Mouse (Mus musculus): ENCODE measurements around the gene Ice2.

Ice2 gene

DNA sequence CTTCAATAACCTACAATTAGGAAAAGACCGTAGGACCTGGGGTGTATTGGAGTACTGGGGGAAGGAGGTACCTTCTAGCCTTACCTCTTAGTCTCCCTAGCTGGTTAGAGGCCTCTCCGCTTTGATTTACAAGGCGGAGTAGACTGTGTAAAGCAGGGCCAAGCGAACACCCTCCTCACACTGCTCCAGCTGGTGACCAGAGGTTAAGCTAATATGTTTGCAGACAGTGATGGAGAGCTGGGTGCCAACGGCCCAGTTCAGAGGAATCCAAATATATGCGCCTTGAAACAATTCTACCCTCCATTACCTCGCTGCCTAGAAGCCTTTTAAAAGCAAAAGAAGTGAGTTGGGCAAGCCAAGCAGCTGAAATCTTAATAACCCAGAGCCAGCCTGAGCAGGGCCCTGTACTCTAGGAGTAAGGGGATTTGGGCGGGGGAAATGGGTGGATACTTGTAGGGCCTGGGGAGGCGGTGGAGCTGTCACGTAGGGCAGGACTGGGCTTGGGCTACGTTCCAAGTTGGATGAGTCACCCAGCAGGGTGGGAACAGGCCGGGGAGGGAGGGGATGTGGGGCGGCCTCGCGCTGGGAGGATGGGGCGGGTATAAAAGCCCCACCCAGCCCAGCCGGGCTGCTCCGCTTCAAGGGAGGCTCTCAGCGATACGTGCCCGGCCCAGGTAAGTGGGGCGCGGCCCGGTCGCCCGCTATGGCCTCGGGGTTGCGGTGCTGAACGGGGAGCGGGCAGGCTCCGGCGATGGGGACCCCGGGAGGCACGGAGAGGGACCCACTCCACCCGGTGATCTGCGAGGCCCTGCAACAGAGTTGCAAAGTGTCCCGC, 55.6 kb downstream of the Ice2 start, which contains the start of gene Anxa2:
Gene Anxa2, plus strand, starts transcription at position 555 of the 835 bp plus-strand sequence.
- ChIA-PET POLR2A (interaction anchor here in 3 of 4 experiments (0.6 to 2.5 kb wide), 7 partner anchors 10 to 164 kb away, joined by 3 to 7 read pairs (median 4); no protein-coding TSS in a partner anchor), CTCF (interaction anchor here in 3 of 4 experiments (0.6 to 1.2 kb wide), 4 partner anchors 9 to 292 kb away, joined by 3 to 6 read pairs (median 4); no protein-coding TSS in a partner anchor)

- CTCF ChIA-PET, result interaction anchor here in 2 of 4 experiments (0.9 to 1.1 kb wide), 3 partner anchors 26 to 77 kb away, joined by 3 to 4 read pairs (median 4); no protein-coding TSS in a partner anchor
- POLR2A ChIA-PET, result interaction anchor here in 3 of 4 experiments (0.6 to 1.5 kb wide), 8 partner anchors 10 to 342 kb away, joined by 3 to 5 read pairs (median 4); no protein-coding TSS in a partner anchor
Observed at GRCm38 (mm10) chr9:69453901-69454666, 56.4 kb downstream of the Ice2 start.

DNA sequence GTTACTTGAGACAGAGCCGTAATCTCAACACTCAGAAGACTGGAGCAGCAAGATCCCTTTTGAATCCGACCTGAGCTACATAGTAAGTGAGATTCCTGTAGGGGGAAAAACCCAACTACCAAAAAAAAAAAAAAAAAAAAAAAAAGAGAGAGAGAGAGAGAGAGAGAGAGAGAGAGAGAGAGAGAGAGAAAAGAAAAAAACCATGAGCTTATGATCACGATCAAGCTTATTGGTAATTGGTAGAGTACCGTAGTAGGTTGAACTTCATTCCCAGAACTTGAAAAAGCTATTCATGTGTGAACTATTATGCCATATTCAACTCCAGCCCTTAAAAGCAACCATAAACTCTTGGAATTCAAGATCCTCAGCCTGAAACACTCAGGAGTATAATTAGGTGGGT, 57.0 kb downstream of the Ice2 start:
- CTCF ChIA-PET, result interaction anchor here in 2 of 4 experiments (0.6 to 1.0 kb wide), 4 partner anchors 26 to 307 kb away, joined by 3 to 4 read pairs (median 4); no protein-coding TSS in a partner anchor
- POLR2A ChIA-PET, result interaction anchor here (0.6 to 1.5 kb wide), 7 partner anchors 10 to 341 kb away, joined by 3 to 5 read pairs (median 3); no protein-coding TSS in a partner anchor

DNA sequence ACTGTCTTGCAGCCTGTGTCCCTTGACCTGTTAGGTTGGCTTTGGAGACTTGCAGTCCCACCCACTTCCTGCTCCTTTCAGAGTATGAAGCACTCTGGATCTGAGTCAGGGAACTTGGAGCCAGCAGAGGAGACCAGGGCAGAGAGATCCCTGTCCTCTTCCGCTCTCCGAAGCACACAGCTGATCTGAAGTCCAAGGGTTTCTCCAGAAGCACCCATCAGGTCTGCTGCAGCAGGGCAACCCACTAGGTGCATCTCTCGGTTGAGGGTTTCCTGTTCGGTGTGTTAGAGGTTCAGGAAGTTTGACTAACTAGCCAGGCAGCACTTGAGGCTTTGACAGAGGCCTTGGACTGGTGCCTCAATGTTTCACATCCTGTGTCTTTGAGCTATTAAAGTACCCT, 57.7 kb downstream of the Ice2 start:
- ChIA-PET POLR2A (interaction anchor here in 3 of 4 experiments (0.5 to 1.5 kb wide), 4 partner anchors 11 to 59 kb away, joined by 3 to 5 read pairs (median 3); no protein-coding TSS in a partner anchor), CTCF (interaction anchor here in 1 of 4 experiments (1.2 kb wide), 1 partner anchor 25 kb away, joined by 3 read pairs; no protein-coding TSS in a partner anchor)

GRCm38 (mm10) chr9:69456406-69457075, 58.8 kb downstream of the Ice2 start:
- CTCF ChIA-PET, result interaction anchor here in 2 of 4 experiments (1.2 to 1.6 kb wide), 2 partner anchors 24 kb away, joined by 3 to 6 read pairs; no protein-coding TSS in a partner anchor
- POLR2A ChIA-PET, result interaction anchor here in 3 of 4 experiments (1.0 to 1.5 kb wide), 4 partner anchors 9 to 15 kb away, joined by 3 to 5 read pairs (median 3); no protein-coding TSS in a partner anchor

DNA sequence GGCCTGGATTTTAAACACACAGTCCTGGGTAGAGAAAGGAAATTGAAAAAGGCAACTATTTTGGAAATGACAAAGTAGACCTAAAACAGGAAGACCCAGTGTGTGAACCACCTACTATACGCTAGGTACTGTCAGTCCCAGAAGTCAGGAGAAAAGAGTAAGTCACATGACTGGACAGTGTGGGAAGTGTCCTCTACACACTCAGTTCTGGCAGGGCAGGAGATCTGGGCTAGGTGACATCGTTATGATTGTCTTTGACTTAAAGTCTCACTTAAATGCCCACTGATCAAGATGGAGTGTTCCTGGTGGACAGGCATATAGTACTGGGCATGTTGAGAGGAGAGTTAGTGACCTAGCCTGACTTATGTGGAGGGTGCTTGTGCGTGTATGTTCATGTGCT, 59.4 kb downstream of the Ice2 start:
- ChIA-PET CTCF (interaction anchor here in 1 of 4 experiments (1.6 kb wide), 1 partner anchor 23 kb away, joined by 6 read pairs; no protein-coding TSS in a partner anchor), POLR2A (interaction anchor here in 2 of 4 experiments (1.0 to 1.5 kb wide), 3 partner anchors 9 to 16 kb away, joined by 3 to 5 read pairs (median 3); no protein-coding TSS in a partner anchor)

DNA sequence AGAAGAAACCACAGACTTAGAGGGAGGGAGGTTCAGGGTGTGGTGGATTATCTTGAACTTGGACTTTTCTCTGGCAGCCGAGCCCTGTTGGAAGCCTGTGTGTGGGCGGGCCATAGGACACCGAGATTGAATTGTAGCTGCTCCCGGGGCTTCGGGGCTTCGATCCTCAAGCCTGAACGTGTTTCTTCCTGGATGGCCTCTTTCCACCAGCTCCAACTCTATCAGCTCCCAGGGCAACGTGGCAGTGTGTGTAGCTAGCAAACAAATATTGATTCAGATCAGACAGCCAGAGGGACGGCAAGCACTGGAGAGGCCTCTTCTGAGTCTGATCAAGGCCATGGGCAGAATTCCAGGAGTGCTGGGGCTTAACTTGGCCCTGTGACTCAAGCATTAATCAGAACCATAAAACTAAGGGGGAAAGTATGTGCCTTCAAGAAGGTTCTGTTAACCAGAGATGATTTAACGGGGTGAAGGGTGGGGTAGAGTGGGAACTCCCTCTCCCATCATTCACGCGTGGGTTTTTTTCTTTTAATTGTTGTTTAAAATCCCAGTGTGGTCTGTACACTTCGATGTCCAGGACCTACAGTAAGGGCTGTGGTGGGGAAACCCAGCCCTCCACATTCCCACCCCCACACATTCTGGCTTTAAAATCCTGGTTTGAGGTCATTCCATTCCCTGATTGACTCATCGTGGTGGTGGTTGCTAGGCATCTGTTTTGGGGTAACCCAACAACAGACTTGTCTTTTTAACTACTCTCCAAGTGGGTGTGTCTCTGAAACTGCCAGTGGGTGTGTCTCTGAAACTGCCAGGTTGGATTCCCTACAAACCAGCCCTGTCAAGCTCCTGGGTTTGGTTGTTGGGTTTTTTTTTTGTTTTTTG, 60.3 kb downstream of the Ice2 start:
- POLR2A ChIA-PET, result interaction anchor here in 2 of 4 experiments (0.6 to 1.5 kb wide), 2 partner anchors 8 to 151 kb away, joined by 3 to 5 read pairs; no protein-coding TSS in a partner anchor
- CTCF ChIA-PET, result interaction anchor here in 2 of 4 experiments (0.9 to 2.1 kb wide), 3 partner anchors 22 kb away, joined by 4 to 7 read pairs (median 6); no protein-coding TSS in a partner anchor

DNA sequence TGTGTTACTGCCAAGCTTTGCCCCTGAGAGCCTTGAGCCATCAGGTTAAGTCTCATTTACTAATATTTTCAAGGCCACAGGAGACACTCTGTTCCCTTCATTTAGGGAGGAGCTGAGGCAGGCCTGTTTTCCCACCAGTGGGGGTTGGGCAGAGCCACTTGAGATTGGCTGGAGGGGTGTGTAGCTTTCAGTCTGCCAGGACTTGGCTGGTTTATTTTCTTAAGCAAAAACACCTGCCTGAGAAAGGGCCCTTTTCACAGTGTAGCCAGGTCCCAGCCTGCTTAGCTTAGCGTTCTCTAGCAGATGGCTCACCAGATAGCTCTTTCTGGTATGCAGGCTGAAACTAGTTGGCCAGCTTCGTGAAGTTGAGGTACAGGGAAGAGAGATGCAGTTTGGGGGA, 61.3 kb downstream of the Ice2 start:
- POLR2A ChIA-PET, result interaction anchor here in 1 of 4 experiments (0.6 kb wide), 1 partner anchor 152 kb away, joined by 3 read pairs; no protein-coding TSS in a partner anchor
- CTCF ChIA-PET, result interaction anchor here in 2 of 4 experiments (0.9 to 2.1 kb wide), 2 partner anchors 21 kb away, joined by 4 to 7 read pairs; no protein-coding TSS in a partner anchor

- ChIA-PET CTCF (interaction anchor here in 3 of 4 experiments (0.6 to 2.1 kb wide), 4 partner anchors 20 to 126 kb away, joined by 4 to 11 read pairs (median 6); no protein-coding TSS in a partner anchor), POLR2A (interaction anchor here in 1 of 4 experiments (1.6 kb wide), 1 partner anchor 10 kb away, joined by 6 read pairs; no protein-coding TSS in a partner anchor)
Observed at GRCm38 (mm10) chr9:69459876-69460275, 62.2 kb downstream of the Ice2 start.

- ChIA-PET POLR2A (interaction anchor here in 1 of 4 experiments (1.4 kb wide), 1 partner anchor 32 kb away, joined by 4 read pairs; no protein-coding TSS in a partner anchor), CTCF (interaction anchor here in 3 of 4 experiments (0.6 to 1.8 kb wide), 3 partner anchors 17 to 197 kb away, joined by 3 to 5 read pairs (median 4); no protein-coding TSS in a partner anchor)
Observed at GRCm38 (mm10) chr9:69463046-69463445, 65.3 kb downstream of the Ice2 start.

GRCm38 (mm10) chr9:69464109-69464756, 66.5 kb downstream of the Ice2 start:
- ChIA-PET CTCF (interaction anchor here in 3 of 4 experiments (0.6 to 1.5 kb wide), 6 partner anchors 16 to 1564 kb away, joined by 3 to 10 read pairs (median 4); no protein-coding TSS in a partner anchor), POLR2A (interaction anchor here in 1 of 4 experiments (0.6 to 1.4 kb wide), 3 partner anchors 10 to 259 kb away, joined by 3 to 6 read pairs (median 3); no protein-coding TSS in a partner anchor)

- POLR2A ChIA-PET, result interaction anchor here in 3 of 4 experiments (0.5 to 1.6 kb wide), 5 partner anchors 9 to 684 kb away, joined by 3 to 5 read pairs (median 4); no protein-coding TSS in a partner anchor
- CTCF ChIA-PET, result interaction anchor here in 2 of 4 experiments (0.8 to 1.2 kb wide), 2 partner anchors 13 to 14 kb away, joined by 3 to 5 read pairs; no protein-coding TSS in a partner anchor
Observed at GRCm38 (mm10) chr9:69466098-69466497, 68.4 kb downstream of the Ice2 start.

- ChIA-PET CTCF (interaction anchor here in 2 of 4 experiments (1.2 to 2.3 kb wide), 2 partner anchors 13 kb away, joined by 7 to 8 read pairs; no protein-coding TSS in a partner anchor), POLR2A (interaction anchor here in 3 of 4 experiments (0.7 to 1.1 kb wide), 4 partner anchors 11 to 14 kb away, joined by 3 to 4 read pairs (median 3); partner anchors contain the start of gene Anxa2 (in 1 of the 3))
Observed at GRCm38 (mm10) chr9:69467310-69467939, 69.7 kb downstream of the Ice2 start.

DNA sequence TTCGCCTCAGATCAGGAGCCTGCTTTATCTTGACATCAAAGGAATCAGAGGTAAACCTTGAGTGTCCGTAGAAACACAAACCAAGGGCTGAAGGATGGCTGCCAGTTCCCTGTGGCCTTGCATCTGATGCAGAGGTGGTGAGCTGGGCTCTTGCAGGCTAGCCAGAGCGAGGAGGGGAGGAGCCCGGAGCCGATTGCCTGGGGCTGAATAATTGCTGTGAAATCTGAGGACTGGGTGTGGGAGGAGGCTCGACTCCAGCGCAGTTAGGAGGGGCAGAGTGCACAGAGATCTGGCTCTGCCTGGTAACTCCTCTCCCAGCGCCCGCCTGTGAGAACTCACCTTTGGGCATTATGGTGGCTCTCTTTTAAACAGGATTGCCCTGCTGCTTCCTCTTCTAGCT, 71.3 kb downstream of the Ice2 start:
- POLR2A ChIA-PET, result interaction anchor here in 2 of 4 experiments (0.9 to 2.8 kb wide), 4 partner anchors 9 to 1447 kb away, joined by 3 to 6 read pairs (median 4); no protein-coding TSS in a partner anchor
- CTCF ChIA-PET, result interaction anchor here in 2 of 4 experiments (1.3 to 2.3 kb wide), 2 partner anchors 11 kb away, joined by 7 to 8 read pairs; no protein-coding TSS in a partner anchor
